Mouse (Mus musculus) B cell, adult 2 months (primary cell): Measurements from ENCODE around the gene Mup12.
"Not testable (repeated sequence)": the region's sequence is repeated elsewhere in the genome, so short reads cannot be mapped to it uniquely, and the experiment has no call there.

Source experiments
- DNase-seq, 2 experiments: peaks; one replicate each; pipeline ENCODE4 v3.0.0; 2022

The Mup12 gene

GRCm38 (mm10) chr4:60741226-60741625 is at the start of gene Mup12:
Mup12 (minus strand) TSS chr4:60741326.
- DNase-seq, result not testable (repeated sequence)
